Mouse (Mus musculus): Measurements from ENCODE around the gene Nin.

DNA sequence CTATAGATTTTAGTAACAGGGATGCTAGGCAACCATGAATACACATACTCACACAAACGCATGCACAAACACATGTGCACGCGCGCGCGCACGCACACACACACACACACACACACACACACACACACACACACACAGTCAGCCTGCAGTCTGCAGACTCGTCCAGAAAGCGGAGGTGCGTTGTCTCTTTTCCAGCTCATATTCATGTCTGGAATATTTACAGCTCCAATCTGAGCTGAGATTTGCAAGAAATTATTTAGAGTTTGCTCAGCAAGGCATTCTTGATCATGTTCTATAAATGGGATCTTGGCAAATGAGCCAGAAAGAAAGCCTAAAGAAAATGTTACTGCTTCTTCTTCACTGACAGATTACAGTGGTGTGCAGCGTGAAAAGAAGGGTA is 37.0 kb downstream of the Nin start:
- TF ChIP-seq CTCF (IDR thresholded peaks at IDR 0.05; ENCODE audit: low read depth, low read length) (no peak), POLR2A (IDR thresholded peaks at IDR 0.05; ENCODE audit: extremely low read depth, insufficient read depth, low read length) (no peak)
